Mouse (Mus musculus) heart, embryonic 11.5 days (tissue): ENCODE measurements around the gene Tor1aip2. TPM values are rescaled to one million over a fixed set of nuclear protein-coding genes. Genes with fewer than 3 reads are reported as not detected.

Experiments used
- ATAC-seq: fragments of 200-750 bp; cut with Nextera tagmentation; replicated peaks from 2 replicates; pipeline ENCODE4 v1.8.0; 2017; ENCODE audit warnings: moderate library complexity; ENCODE audit not compliant: insufficient number of reproducible peaks, low FRiP score, low TSS enrichment
- H3K27ac ChIP-seq: fragments of 300-500 bp; sonication (generic); 2 replicates; pipeline ENCODE4 v1.5.1; 2014; ENCODE audit warnings: mild to moderate bottlenecking, low read depth, low read length
- H3K27me3 ChIP-seq: fragments of 300-500 bp; sonication (generic); 2 replicates; pipeline ENCODE4 v1.6.1; 2014; ENCODE audit warnings: mild to moderate bottlenecking, low read length, mixed read lengths; ENCODE audit not compliant: control insufficient read depth, insufficient read depth
- H3K36me3 ChIP-seq: fragments of 300-500 bp; sonication (generic); 2 replicates; pipeline ENCODE4 v1.6.1; 2014; ENCODE audit warnings: mild to moderate bottlenecking, low read length, moderate library complexity, mixed read lengths; ENCODE audit not compliant: control insufficient read depth, insufficient read depth
- H3K4me1 ChIP-seq: fragments of 300-500 bp; sonication (generic); 2 replicates; pipeline ENCODE4 v1.6.1; 2014; ENCODE audit warnings: low read length; ENCODE audit not compliant: control insufficient read depth, insufficient read depth
- H3K4me2 ChIP-seq: fragments of 300-500 bp; sonication (generic); 2 replicates; pipeline ENCODE4 v1.6.1; 2014; ENCODE audit warnings: mild to moderate bottlenecking, moderate library complexity
- H3K4me3 ChIP-seq: fragments of 300-500 bp; sonication (generic); 2 replicates; pipeline ENCODE4 v1.5.1; 2014; ENCODE audit warnings: low read depth, low read length
- H3K9ac ChIP-seq: fragments of 300-500 bp; sonication (generic); 2 replicates; pipeline ENCODE4 v1.6.1; 2014; ENCODE audit warnings: mild to moderate bottlenecking, low read depth, low read length, moderate library complexity
- H3K9me3 ChIP-seq: fragments of 300-500 bp; sonication (generic); replicated peaks from 2 replicates; pipeline ENCODE4 v1.6.1; 2016; ENCODE audit warnings: low read length; ENCODE audit not compliant: control insufficient read depth
- WGBS: fragments of 180-500 bp; shearing (Covaris S2); extraction: QIAGEN DNeasy Blood & Tissue Kit; methylation state at CpG from one replicate; pipeline ENCODE4 v1.1.7; 2014; ENCODE audit not compliant: insufficient replicate concordance; 5-methylcytosine and 5-hydroxymethylcytosine counted together
- polyA plus RNA-seq: library from polyadenylated mRNA; unstranded; fragments of >200 nt; fragmentation: Nextera tagmentation; extraction: Ambion mirVana; gene quantifications from 2 replicates; pipeline ENCODE4 v1.2.1, GENCODE M21; 2014

Gene Tor1aip2
- polyA plus RNA-seq, 1 experiment from 2014 or later: 103 TPM

- 36% methylated on average over 3 of the region's 3 CpGs for WGBS
- Histone ChIP-seq H3K9ac (no peak overlapping the region), H3K4me3 (no peak overlapping the region), H3K27me3 (no peaks in the 10 kb centered on the region), H3K36me3 (no peaks in the 10 kb centered on the region), H3K9me3 (no peaks in the 10 kb centered on the region), H3K4me1 (no peaks in the 10 kb centered on the region; the same call in 1 of the 2 replicates), H3K27ac (no peak overlapping the region), H3K4me2 (no peak overlapping the region)
- ATAC-seq: no peak
Measured at GRCm38 (mm10) chr1:156084603-156085002, 49.4 kb downstream of the Tor1aip2 start.

GRCm38 (mm10) chr1:156085770-156086169, 50.6 kb downstream of the Tor1aip2 start:
- WGBS: 50% methylated on average over 5 of the region's 5 CpGs
- H3K9me3 ChIP-seq: no peaks in the 10 kb centered on the region
- H3K4me3 ChIP-seq: no peak overlapping the region
- no peaks in the 10 kb centered on the region; the same call in 1 of the 2 replicates for H3K4me1 ChIP-seq
- H3K4me2 ChIP-seq: no peak overlapping the region
- H3K36me3 ChIP-seq: no peaks in the 10 kb centered on the region
- H3K27me3 ChIP-seq: no peaks in the 10 kb centered on the region
- H3K27ac ChIP-seq: no peak overlapping the region
- ATAC-seq: no peak
- H3K9ac ChIP-seq: no peak overlapping the region

GRCm38 (mm10) chr1:156087586-156087985, 52.4 kb downstream of the Tor1aip2 start:
- WGBS: 65% methylated on average over 5 of the region's 5 CpGs
- Histone ChIP-seq H3K4me3 (no peak overlapping the region), H3K4me1 (no peaks in the 10 kb centered on the region; the same call in 1 of the 2 replicates), H3K4me2 (no peak overlapping the region), H3K27me3 (no peaks in the 10 kb centered on the region), H3K27ac (no peak overlapping the region), H3K36me3 (no peaks in the 10 kb centered on the region), H3K9me3 (no peaks in the 10 kb centered on the region), H3K9ac (no peak overlapping the region)
- ATAC-seq: no peak

GRCm38 (mm10) chr1:156089561-156089960, 54.4 kb downstream of the Tor1aip2 start:
- Histone ChIP-seq H3K27ac (no peak overlapping the region), H3K4me3 (no peak overlapping the region), H3K4me2 (no peak overlapping the region), H3K27me3 (no peaks in the 10 kb centered on the region), H3K9me3 (no peaks in the 10 kb centered on the region), H3K4me1 (no peaks in the 10 kb centered on the region), H3K9ac (no peak overlapping the region), H3K36me3 (no peaks in the 10 kb centered on the region)
- ATAC-seq: no peak
- WGBS: 82% methylated on average over 8 of the region's 8 CpGs

DNA sequence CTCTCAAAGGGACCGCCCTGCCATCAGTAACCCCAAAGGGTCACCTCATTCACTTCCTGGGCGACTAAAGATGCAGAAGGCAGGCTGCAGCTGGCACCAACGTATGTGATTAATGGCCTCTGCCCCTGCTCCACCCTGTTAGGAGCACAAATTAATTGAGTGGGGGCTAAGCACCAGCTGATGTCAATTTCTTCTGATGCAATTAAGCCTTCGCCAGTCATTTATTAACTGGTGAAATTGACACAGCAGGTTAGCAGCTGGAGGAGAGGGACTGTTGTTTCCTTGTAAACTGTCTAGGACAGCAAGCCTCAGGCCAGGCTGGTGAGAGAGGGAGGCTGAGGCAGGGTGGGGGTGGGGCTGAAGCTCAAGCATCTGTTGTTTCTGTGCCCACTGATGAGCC, 54.8 kb downstream of the Tor1aip2 start:
- Histone ChIP-seq H3K27ac (no peak overlapping the region), H3K4me3 (no peak overlapping the region), H3K4me2 (no peak overlapping the region), H3K27me3 (no peaks in the 10 kb centered on the region), H3K36me3 (no peaks in the 10 kb centered on the region), H3K4me1 (no peaks in the 10 kb centered on the region), H3K9ac (no peak overlapping the region), H3K9me3 (no peaks in the 10 kb centered on the region)
- 77% methylated on average over 4 of the region's 4 CpGs for WGBS
- ATAC-seq: no peak

GRCm38 (mm10) chr1:156091811-156092210, 56.6 kb downstream of the Tor1aip2 start:
- no peak for ATAC-seq
- Histone ChIP-seq H3K9ac (no peak overlapping the region), H3K27ac (no peak overlapping the region), H3K4me3 (no peak overlapping the region), H3K27me3 (no peaks in the 10 kb centered on the region), H3K36me3 (no peaks in the 10 kb centered on the region), H3K4me2 (no peak overlapping the region), H3K9me3 (no peaks in the 10 kb centered on the region), H3K4me1 (no peaks in the 10 kb centered on the region)
- WGBS: 58% methylated on average over 4 of the region's 4 CpGs

DNA sequence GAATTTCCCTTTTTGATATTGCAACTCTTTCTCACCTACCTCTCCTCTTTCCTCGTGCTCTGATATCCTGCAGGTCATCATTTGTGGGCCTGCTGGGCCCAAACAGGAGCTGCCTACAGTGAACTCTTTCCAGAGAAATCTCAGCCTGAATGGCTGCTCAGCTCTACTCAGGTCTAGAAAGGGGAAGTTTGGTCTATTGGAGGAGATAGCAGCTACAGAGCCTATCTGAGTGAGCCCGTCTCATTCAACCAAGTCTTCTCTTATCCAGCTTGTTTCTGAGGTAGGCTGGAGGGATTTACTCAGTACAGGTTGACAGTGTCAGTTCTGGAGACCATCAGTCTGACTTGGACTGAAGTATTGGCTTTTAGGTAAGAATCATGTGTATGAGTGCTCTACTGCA, 68.6 kb downstream of the Tor1aip2 start:
- H3K4me1 ChIP-seq: no peaks in the 10 kb centered on the region
- no peaks in the 10 kb centered on the region for H3K27me3 ChIP-seq
- H3K9ac ChIP-seq: no peak overlapping the region
- 87% methylated on average over 2 of the region's 2 CpGs for WGBS
- no peaks in the 10 kb centered on the region for H3K36me3 ChIP-seq
- no peaks in the 10 kb centered on the region for H3K9me3 ChIP-seq
- no peak overlapping the region for H3K27ac ChIP-seq
- no peak overlapping the region for H3K4me2 ChIP-seq
- H3K4me3 ChIP-seq: no peak overlapping the region
- ATAC-seq: no peak

DNA sequence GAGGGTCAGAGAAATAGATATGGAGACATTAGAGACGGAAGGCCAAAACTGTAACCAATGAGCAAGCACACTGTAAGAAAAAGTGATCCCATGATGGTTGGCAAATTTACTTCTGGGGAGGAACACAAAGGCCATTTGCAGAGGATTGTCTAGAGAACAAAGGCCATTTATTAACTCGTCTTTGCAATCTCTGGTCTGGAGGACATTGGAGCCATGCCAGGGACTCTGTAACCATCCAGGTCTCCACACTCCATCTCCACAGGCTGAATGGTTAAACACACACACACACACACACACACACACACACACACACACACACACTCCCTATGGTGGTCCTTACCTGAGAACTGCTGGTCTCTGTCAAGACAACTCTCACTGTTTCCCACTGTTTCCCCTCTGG, 70.2 kb downstream of the Tor1aip2 start:
- 70% methylated on average over 2 of the region's 2 CpGs for WGBS
- no peak for ATAC-seq
- Histone ChIP-seq H3K36me3 (no peaks in the 10 kb centered on the region), H3K4me3 (no peak overlapping the region), H3K9me3 (no peaks in the 10 kb centered on the region), H3K27me3 (no peaks in the 10 kb centered on the region), H3K9ac (no peak overlapping the region), H3K27ac (no peak overlapping the region), H3K4me1 (no peaks in the 10 kb centered on the region), H3K4me2 (no peak overlapping the region)

DNA sequence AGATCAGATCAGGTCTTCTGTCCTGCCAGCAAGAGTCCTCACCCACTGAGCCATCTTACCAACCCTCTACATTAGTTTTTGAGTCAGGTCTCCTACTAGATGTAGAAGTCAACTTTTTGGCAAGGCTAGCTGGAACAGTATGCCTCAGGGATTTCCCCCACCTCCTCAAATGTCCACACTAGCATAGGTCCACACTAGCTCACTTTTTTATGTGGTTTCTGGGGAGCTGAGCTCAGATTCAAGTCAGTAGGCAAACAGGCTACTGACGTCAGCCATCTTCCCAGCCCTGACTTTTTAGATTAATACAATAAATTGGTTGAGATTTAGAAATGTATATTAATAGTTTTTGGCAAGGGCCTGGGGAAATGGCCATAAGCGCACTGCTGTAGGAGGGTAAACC, 72.2 kb downstream of the Tor1aip2 start:
- no peaks in the 10 kb centered on the region for H3K4me1 ChIP-seq
- no peak for ATAC-seq
- no peaks in the 10 kb centered on the region for H3K27me3 ChIP-seq
- no peak overlapping the region for H3K27ac ChIP-seq
- 86% methylated on average over 2 of the region's 2 CpGs for WGBS
- H3K9ac ChIP-seq: no peak overlapping the region
- H3K4me3 ChIP-seq: no peak overlapping the region
- H3K9me3 ChIP-seq: no peaks in the 10 kb centered on the region
- H3K4me2 ChIP-seq: no peak overlapping the region
- no peaks in the 10 kb centered on the region for H3K36me3 ChIP-seq
